Mouse (Mus musculus) kidney, adult 2 months (tissue): ENCODE results near the gene Lhfpl1. TPM values are rescaled to one million over a fixed set of nuclear protein-coding genes. Genes with fewer than 3 reads are reported as not detected.
"Not testable (repeated sequence)": the region's sequence is repeated elsewhere in the genome, so short reads cannot be mapped to it uniquely, and the experiment has no call there.

Experiments used
- DNase-seq: peaks from one replicate; pipeline ENCODE4 v3.0.0; 2021
- H3K27ac ChIP-seq: fragments of 200-500 bp; 2 replicates; pipeline ENCODE4 v1.5.1; 2012; ENCODE audit warnings: low read depth, low read length, control low read depth, inconsistent platforms; ENCODE audit not compliant: insufficient read depth
- H3K27me3 ChIP-seq: fragments of 200-500 bp; replicated peaks from 2 replicates; pipeline ENCODE4 v1.6.1; 2012; ENCODE audit warnings: mild to moderate bottlenecking, moderate library complexity, low read length, inconsistent platforms; ENCODE audit not compliant: control insufficient read depth, insufficient read depth
- H3K36me3 ChIP-seq: fragments of 200-500 bp; 2 replicates; pipeline ENCODE4 v1.6.1; 2012; ENCODE audit warnings: mild to moderate bottlenecking, moderate library complexity, low read length, inconsistent platforms; ENCODE audit not compliant: control insufficient read depth, insufficient read depth
- H3K4me1 ChIP-seq: fragments of 200-500 bp; 2 replicates; pipeline ENCODE4 v1.6.1; 2011; ENCODE audit warnings: low read length; ENCODE audit not compliant: control insufficient read depth, insufficient read depth
- H3K4me3 ChIP-seq: fragments of 200-500 bp; 2 replicates; pipeline ENCODE4 v1.5.1; 2011; ENCODE audit warnings: mild to moderate bottlenecking, low read depth, low read length, control low read depth; ENCODE audit not compliant: insufficient read depth
- CTCF ChIP-seq: fragments of 200-500 bp; conservative IDR thresholded peaks from 2 replicates; pipeline ENCODE4 v1.5.1; 2011; ENCODE audit warnings: low read depth, mild to moderate bottlenecking, control low read depth, low read length, moderate library complexity, mixed read lengths; ENCODE audit not compliant: insufficient read depth, insufficient read length
- POLR2A ChIP-seq: fragments of 200-500 bp; IDR thresholded peaks from one replicate; pipeline ENCODE4 v1.6.1; 2011; ENCODE audit warnings: low read depth, low read length, control low read depth
- WGBS: fragments of 180-500 bp; shearing (Covaris S2); methylation state at CpG from one replicate; pipeline ENCODE4 v1.1.7; 2018; 5-methylcytosine and 5-hydroxymethylcytosine counted together
- polyA plus RNA-seq: library from polyadenylated mRNA; depleted of rRNA; stranded (reverse); fragments of >200 nt; gene quantifications from 2 replicates; pipeline ENCODE4 v1.2.3, GENCODE M21; 2012; rRNA removed

The Lhfpl1 gene
- 0.18 and 0.30 TPM in 2 replicates for polyA plus RNA-seq

- 10% methylated on average over 7 of the region's 7 CpGs for WGBS
These were observed at the start of gene Lhfpl1 for GRCm38 (mm10) chrX:145348377-145349203. Lhfpl1 (minus strand) TSS chrX:145349089.

GRCm38 (mm10) chrX:145371839-145372238 is 22.9 kb upstream of the Lhfpl1 start:
- no peaks in the 10 kb centered on the region for H3K36me3 ChIP-seq
- no peaks in the 10 kb centered on the region for H3K27me3 ChIP-seq
- no peak overlapping the region for H3K4me3 ChIP-seq
- WGBS, result 84% methylated on average over 5 of the region's 5 CpGs
- no peak for TF ChIP-seq POLR2A
- no peak for TF ChIP-seq CTCF
- no peak overlapping the region for H3K27ac ChIP-seq
- DNase-seq, result no peak
- H3K4me1 ChIP-seq, result no peaks in the 10 kb centered on the region

More at GRCm38 (mm10) chrX:145348377-145349203, at the start of gene Lhfpl1:
- no peak for DNase-seq
- Histone ChIP-seq H3K27ac (no peak within 1 kb of the TSS), H3K27me3 (no peaks in the 10 kb centered on the region), H3K4me1 (no peaks in the 10 kb centered on the region), H3K36me3 (no peaks in the 10 kb centered on the region), H3K4me3 (no peak within 1 kb of the TSS)
- no peak for TF ChIP-seq POLR2A
- no peak for TF ChIP-seq CTCF

- Histone ChIP-seq H3K27me3 (no peaks in the 10 kb centered on the region), H3K27ac (no peak overlapping the region), H3K4me1 (no peaks in the 10 kb centered on the region), H3K36me3 (no peaks in the 10 kb centered on the region), H3K4me3 (no peak overlapping the region)
- TF ChIP-seq CTCF (no peak), POLR2A (no peak)
- WGBS, result 74% methylated on average over 4 of the region's 4 CpGs
- no peak for DNase-seq
These were observed 13.6 kb upstream of the Lhfpl1 start for GRCm38 (mm10) chrX:145362527-145362926.

- Histone ChIP-seq H3K36me3 (no peaks in the 10 kb centered on the region), H3K4me1 (no peaks in the 10 kb centered on the region), H3K27ac (no peak overlapping the region), H3K27me3 (no peaks in the 10 kb centered on the region), H3K4me3 (no peak overlapping the region)
- TF ChIP-seq POLR2A (no peak), CTCF (no peak)
- DNase-seq, result no peak
- 50% methylated on average over 2 of the region's 2 CpGs for WGBS
These were observed 6.5 kb downstream of the Lhfpl1 start for GRCm38 (mm10) chrX:145342402-145342801.

GRCm38 (mm10) chrX:145336141-145336540 is 12.7 kb downstream of the Lhfpl1 start:
- no peak for DNase-seq
- H3K36me3 ChIP-seq, result no peaks in the 10 kb centered on the region
- WGBS, result 41% methylated on average over 1 of the region's 1 CpGs

GRCm38 (mm10) chrX:145308555-145308954 is 40.3 kb downstream of the Lhfpl1 start:
- Histone ChIP-seq H3K36me3 (no peaks in the 10 kb centered on the region), H3K4me3 (no peak overlapping the region), H3K27me3 (no peaks in the 10 kb centered on the region), H3K27ac (no peak overlapping the region), H3K4me1 (no peaks in the 10 kb centered on the region)
- WGBS, result 78% methylated on average over 1 of the region's 1 CpGs
- DNase-seq, result no peak
- TF ChIP-seq POLR2A, result no peak
- TF ChIP-seq CTCF, result no peak

More at GRCm38 (mm10) chrX:145336141-145336540, 12.7 kb downstream of the Lhfpl1 start:
- Histone ChIP-seq H3K4me3 (no peak overlapping the region), H3K27ac (no peak overlapping the region), H3K4me1 (no peaks in the 10 kb centered on the region), H3K27me3 (no peaks in the 10 kb centered on the region)
- TF ChIP-seq CTCF (no peak), POLR2A (no peak)

- H3K4me3 ChIP-seq, result no peak overlapping the region
- H3K36me3 ChIP-seq, result no peaks in the 10 kb centered on the region
- TF ChIP-seq POLR2A (no peak), CTCF (peak; percentile 37)
- peak; percentile 11 for DNase-seq
- H3K27me3 ChIP-seq, result no peaks in the 10 kb centered on the region
- 2% methylated on average over 2 of the region's 2 CpGs for WGBS
- H3K27ac ChIP-seq, result no peak overlapping the region
- H3K4me1 ChIP-seq, result no peaks in the 10 kb centered on the region
These were observed 41.7 kb downstream of the Lhfpl1 start for GRCm38 (mm10) chrX:145307174-145307573.

GRCm38 (mm10) chrX:145300232-145300631 is 48.7 kb downstream of the Lhfpl1 start:
- H3K4me1 ChIP-seq, H3K27me3 ChIP-seq, H3K4me3 ChIP-seq, H3K27ac ChIP-seq, DNase-seq, H3K36me3 ChIP-seq: not testable (repeated sequence)
